Mouse (Mus musculus) embryo, embryonic 9.5 days (tissue): ENCODE measurements around the gene Yeats2.

Experiments used
- DNase-seq: peaks from one replicate; pipeline ENCODE4 v3.0.0-alpha.2; 2017; ENCODE audit errors: extremely low spot score

The Yeats2 gene

GRCm38 (mm10) chr16:20191161-20191882 lies 50.5 kb downstream of the Yeats2 start:
- no peak for DNase-seq

DNA sequence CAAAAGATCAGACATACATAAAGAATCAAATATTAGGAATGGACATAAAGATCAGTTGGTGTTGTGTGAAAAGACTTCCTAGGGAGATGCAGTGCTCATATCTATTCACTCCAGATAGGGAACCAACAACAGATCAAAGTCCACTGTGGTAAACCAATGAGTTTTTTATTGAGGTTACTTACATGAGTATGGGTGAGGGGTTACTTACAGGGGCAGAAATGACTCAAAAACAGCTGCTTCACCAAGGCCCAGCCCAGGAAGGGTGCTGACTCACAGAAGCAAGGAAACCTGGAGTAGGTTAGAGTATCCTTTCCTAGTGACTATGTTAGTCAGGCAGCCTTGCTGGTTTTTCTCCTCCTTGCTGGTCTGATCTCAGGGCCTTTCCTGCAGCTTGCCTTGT lies 51.2 kb downstream of the Yeats2 start:
- no peak for DNase-seq

- DNase-seq, result no peak
Observed at GRCm38 (mm10) chr16:20195546-20195945, 54.7 kb downstream of the Yeats2 start.

GRCm38 (mm10) chr16:20196962-20197361 lies 56.1 kb downstream of the Yeats2 start:
- no peak for DNase-seq

- DNase-seq, result no peak
Observed at GRCm38 (mm10) chr16:20199501-20200201, 58.8 kb downstream of the Yeats2 start.

DNA sequence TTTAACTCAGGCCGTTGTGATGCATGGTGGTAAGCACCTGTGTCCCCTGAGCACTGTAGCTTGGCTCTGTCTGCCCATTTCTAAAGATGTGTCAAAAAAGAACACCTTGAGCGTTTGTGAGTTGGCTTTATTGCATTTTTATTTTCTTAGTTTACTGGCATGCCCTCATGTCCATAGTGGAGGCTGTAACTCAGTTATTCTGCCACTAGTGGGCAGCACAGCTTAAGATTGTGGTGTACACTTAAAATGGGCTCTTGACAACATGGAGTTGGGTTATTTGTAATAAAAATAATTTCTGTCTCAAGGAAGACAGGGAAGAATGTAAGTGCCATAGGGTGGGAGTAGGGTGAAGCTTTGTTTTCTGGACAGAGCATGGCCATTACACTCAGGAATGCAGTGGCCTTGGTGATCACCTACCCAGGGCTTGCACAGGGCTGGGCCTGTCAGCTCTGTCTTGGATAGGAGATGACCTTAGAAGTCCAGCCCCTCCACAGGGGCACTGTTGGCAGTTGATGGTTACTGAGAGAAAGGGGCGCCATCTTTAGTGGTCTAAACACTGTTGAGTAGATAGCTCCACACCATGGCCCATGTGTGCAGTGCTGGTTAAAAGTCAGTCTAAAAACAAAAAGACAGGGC lies 72.8 kb downstream of the Yeats2 start:
- DNase-seq, result peak; percentile 49

- no peak for DNase-seq
Observed at GRCm38 (mm10) chr16:20222726-20223125, 81.9 kb downstream of the Yeats2 start.

- DNase-seq, result no peak
Observed at GRCm38 (mm10) chr16:20226676-20227075, 85.8 kb downstream of the Yeats2 start.

- no peak for DNase-seq
Observed at GRCm38 (mm10) chr16:20227504-20227903, 86.6 kb downstream of the Yeats2 start.

GRCm38 (mm10) chr16:20228167-20228566 lies 87.3 kb downstream of the Yeats2 start:
- no peak for DNase-seq

GRCm38 (mm10) chr16:20234406-20234805 lies 93.5 kb downstream of the Yeats2 start:
- no peak for DNase-seq

DNA sequence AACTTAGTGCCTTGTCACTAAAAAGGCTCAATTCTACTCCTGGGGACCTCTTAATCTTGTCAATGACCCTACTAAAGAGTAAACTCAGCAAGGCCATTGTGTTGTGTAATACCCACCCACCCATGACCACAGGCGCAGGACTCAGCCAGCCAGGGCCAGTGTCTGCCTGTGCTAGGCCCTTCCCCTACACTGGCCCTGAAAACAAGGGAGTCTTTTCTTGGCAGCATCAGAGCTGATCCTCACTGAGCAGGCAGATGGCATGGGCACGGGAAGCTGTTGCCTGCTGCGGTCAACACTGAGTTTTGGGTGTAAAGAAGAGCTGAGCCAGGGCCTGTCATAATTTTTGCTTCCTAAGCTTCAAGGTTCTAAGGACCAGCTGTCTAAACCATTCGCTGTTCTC lies 96.6 kb downstream of the Yeats2 start:
- peak; percentile 12 for DNase-seq

DNA sequence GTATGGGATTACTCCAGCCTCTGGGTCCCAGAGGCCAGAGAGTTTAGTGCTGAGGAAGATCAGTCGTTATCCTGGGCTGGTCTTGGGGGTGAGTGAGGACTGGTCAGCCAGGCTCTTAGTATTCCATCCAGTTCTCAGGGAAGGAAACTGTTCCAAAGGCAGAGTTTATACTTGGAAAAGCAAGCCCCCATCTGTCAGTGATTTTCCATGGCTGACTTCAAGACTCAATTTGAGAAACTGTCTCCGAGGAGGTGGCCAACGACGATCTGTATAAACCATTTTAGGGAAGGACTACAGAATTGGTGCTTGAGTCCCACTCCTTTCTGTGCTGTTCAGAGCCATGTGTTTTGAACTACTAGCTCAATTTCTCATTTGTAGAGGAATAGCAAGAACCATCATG lies 97.8 kb downstream of the Yeats2 start:
- DNase-seq, result no peak

DNA sequence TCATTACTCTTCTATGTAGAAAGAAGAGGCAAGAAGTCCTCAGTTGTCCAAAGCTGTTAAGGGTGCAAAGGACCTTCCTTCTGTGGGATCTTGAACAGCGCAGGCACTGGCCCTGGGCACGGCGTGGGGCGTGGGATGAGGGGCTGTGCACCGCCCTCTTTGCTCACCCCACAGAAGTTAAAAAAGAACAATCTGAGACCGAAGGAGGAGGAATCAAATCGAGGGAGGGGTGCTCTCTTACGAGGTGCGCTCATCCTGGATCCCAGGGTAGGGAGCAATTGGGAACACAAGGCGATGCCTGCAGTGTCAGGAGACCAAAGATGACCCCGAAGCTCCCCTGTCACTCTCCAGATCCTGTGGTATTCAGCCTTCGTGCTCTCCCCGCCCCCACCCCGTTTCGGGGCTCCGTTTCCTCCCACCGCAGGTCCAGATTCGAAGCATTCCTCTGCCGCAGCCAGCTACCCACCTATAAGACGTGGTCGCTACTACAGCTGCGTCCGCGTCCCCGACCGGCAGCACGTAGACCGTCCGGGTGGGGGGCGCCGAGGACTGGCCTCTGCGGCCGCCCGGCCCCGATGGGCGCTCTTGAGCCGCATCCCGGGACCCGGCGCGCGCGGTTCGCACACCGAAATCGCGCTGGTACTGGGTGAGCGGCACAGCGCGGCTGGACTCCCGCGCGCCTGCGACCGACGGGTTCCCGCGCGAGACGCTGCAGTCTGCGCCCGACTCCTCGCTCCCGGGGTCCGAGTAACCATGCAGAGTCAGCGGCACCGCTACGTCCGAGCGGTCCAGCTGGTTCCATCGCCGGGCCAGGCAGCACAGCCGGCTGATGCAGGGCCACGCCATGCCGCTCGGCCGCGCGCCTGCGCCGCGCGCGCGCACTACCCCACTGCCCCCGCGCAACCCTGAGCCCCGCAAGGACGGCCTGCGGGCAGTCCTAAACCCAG lies 99.9 kb downstream of the Yeats2 start, which contains the start of gene Map6d1:
Gene Map6d1, minus strand, starts transcription at position 891 of the 947 bp plus-strand sequence.
- peak; percentile 72 for DNase-seq

- DNase-seq, result no peak
Observed at GRCm38 (mm10) chr16:20247103-20247502, 106.2 kb downstream of the Yeats2 start.

DNA sequence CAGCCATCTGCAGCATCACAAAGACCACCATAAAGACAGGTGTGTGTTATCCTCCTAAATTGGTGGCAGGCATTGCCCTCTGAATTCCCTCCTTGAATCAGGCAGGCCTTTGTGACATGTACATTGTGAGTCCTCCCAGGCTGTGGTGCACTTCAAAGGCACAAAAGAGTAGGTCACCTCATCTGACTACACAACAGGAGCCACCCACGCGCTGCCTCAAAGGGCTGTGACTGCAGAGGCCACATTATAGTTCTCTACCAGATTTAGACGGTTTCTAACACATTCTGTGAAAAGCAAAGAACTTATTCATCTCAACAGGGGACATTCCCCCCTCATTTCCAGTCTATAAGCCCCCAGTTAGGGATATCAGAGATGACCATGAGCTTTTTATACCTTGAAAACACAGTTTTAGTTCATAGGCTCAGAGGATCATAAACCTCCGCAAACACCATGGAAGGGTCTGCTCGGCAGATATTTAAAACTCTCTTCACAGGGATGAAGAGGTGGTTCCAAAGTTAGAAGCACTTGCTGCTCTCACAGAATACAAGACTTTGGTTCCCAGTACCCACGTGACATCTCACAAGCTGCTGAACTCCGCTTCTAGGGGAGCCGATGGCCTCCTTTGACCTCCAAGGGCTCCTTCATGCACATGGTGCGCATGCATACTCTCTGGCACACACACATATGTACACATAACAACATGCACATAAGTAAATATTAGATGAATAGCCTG lies 107.7 kb downstream of the Yeats2 start:
- DNase-seq, result no peak

- no peak for DNase-seq
Observed at GRCm38 (mm10) chr16:20257926-20258325, 117.1 kb downstream of the Yeats2 start.

GRCm38 (mm10) chr16:20265089-20265488 lies 124.2 kb downstream of the Yeats2 start:
- no peak for DNase-seq

DNA sequence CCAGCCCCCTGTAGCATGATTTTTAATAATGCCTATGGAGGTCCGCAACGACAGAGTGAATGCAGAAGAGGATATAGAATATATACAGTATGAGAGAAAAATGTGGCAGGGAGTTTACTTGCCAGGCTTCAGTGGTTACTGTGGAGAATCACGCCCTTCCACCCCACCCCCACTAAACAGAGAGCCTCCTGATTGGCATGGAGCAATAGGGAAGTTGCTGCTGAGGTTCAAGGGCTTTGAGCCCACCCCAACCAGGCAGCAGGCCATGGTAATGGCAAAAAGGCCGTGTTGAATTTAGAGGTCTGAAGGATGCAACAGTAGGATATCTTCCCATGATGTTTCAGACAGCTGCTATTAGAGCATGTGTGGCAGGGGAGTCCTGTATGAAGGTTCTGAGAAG lies 130.5 kb downstream of the Yeats2 start:
- DNase-seq, result no peak

- DNase-seq, result no peak
Observed at GRCm38 (mm10) chr16:20272994-20273393, 132.1 kb downstream of the Yeats2 start.

DNA sequence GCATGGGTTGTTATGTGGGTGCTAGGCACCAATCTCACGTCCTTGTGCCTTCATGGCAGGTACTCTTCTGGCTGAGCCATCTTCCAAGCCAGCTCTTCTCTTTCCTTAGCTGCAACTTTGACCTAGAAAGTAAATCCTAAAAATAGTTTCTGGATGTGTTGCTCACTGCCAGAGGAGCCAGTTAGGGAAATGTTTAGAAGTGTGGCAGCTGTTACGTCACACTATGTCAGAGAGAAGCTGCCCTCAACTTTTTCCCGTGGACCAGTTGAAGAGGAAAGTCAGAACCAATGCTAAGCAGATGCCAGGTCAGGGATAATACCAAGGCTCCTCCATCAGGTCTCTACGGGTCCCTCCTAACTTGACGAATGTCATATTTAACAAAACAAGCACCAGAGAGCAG lies 138.5 kb downstream of the Yeats2 start:
- no peak for DNase-seq
